Mouse (Mus musculus) yolk sac, embryonic 10.5 days (tissue): ENCODE results near the gene Shisa2.
"Not testable (repeated sequence)": the region's sequence is repeated elsewhere in the genome, so short reads cannot be mapped to it uniquely, and the experiment has no call there.

Experiments
- DNase-seq: peaks from one replicate; pipeline ENCODE4 v3.0.0-alpha.2; 2017; ENCODE audit warnings: low spot score

Shisa2 gene

GRCm38 (mm10) chr14:59625158-59625805, at the start of gene Shisa2:
Gene Shisa2 (plus strand): TSS chr14:59625308.
- DNase-seq: peak; percentile 80

- DNase-seq: no peak
These were observed 48.7 kb upstream of the Shisa2 start for GRCm38 (mm10) chr14:59576385-59576784.

- no peak for DNase-seq
These were observed 34.5 kb upstream of the Shisa2 start for GRCm38 (mm10) chr14:59590614-59591013.

GRCm38 (mm10) chr14:59591901-59592300, 33.2 kb upstream of the Shisa2 start:
- DNase-seq: no peak

- DNase-seq: no peak
These were observed 32.5 kb upstream of the Shisa2 start for GRCm38 (mm10) chr14:59592593-59592992.

- DNase-seq: no peak
These were observed 30.1 kb upstream of the Shisa2 start for GRCm38 (mm10) chr14:59594988-59595387.

GRCm38 (mm10) chr14:59597398-59598259, 27.5 kb upstream of the Shisa2 start, which contains the start of gene Cdadc1:
Gene Cdadc1 (minus strand): TSS chr14:59597959.
- peak; percentile 94 for DNase-seq

GRCm38 (mm10) chr14:59598260-59598627, 26.9 kb upstream of the Shisa2 start:
- no peak for DNase-seq

- DNase-seq: no peak
These were observed 21.0 kb upstream of the Shisa2 start for GRCm38 (mm10) chr14:59604002-59604645.

- peak; percentile 23 for DNase-seq
These were observed 19.3 kb upstream of the Shisa2 start for GRCm38 (mm10) chr14:59605671-59606353.

GRCm38 (mm10) chr14:59607021-59607420, 18.1 kb upstream of the Shisa2 start:
- no peak for DNase-seq

- peak; percentile 17 for DNase-seq
These were observed 12.0 kb upstream of the Shisa2 start for GRCm38 (mm10) chr14:59612920-59613625.

GRCm38 (mm10) chr14:59614149-59614548, 11.0 kb upstream of the Shisa2 start:
- DNase-seq: not testable (repeated sequence)

- no peak for DNase-seq
These were observed 8.3 kb upstream of the Shisa2 start for GRCm38 (mm10) chr14:59616802-59617201.

GRCm38 (mm10) chr14:59624326-59624885, 702 bp upstream of the Shisa2 start:
- no peak for DNase-seq

- DNase-seq: peak; percentile 16
These were observed 777 bp downstream of the Shisa2 start for GRCm38 (mm10) chr14:59625806-59626364.

GRCm38 (mm10) chr14:59626711-59627110, 1.6 kb downstream of the Shisa2 start:
- DNase-seq: no peak

GRCm38 (mm10) chr14:59627142-59627680, 2.1 kb downstream of the Shisa2 start:
- no peak for DNase-seq

- no peak for DNase-seq
These were observed 2.7 kb downstream of the Shisa2 start for GRCm38 (mm10) chr14:59627823-59628222.

- no peak for DNase-seq
These were observed 4.2 kb downstream of the Shisa2 start for GRCm38 (mm10) chr14:59629308-59629707.

- no peak for DNase-seq
These were observed 5.0 kb downstream of the Shisa2 start for GRCm38 (mm10) chr14:59630096-59630495.
